Mouse (Mus musculus) heart, postnatal 36 days (tissue): ENCODE measurements around the gene Cep97. TPM values are rescaled to one million over a fixed set of nuclear protein-coding genes. Genes with fewer than 3 reads are reported as not detected.
"Not testable (repeated sequence)": the region's sequence is repeated elsewhere in the genome, so short reads cannot be mapped to it uniquely, and the experiment has no call there.

Source experiments
- DNase-seq, 2 experiments: peaks; one replicate each; pipeline ENCODE4 v3.0.0; 2021 to 2022
- intact Hi-C: fragments of 180-260 bp; cut with DNase I; formaldehyde crosslinking; loops from one replicate; pipeline ENCODE4 v1.15.1; 2025
- total RNA-seq, 2 experiments: library from RNA; stranded (reverse); gene quantifications; 2 replicates each; pipeline ENCODE4 v1.2.3; 2021

Cep97 gene
- 1 to 10 TPM; 5.4 to 6.6 TPM for total RNA-seq

- peak; percentile 84 to 91 for DNase-seq
- intact Hi-C loops: loop anchor here (2.0 to 10.0 kb wide), 2 partner anchors 30 to 780 kb away; partner anchors contain the start of gene Tfg
These were observed at the start of gene Cep97 for GRCm38 (mm10) chr16:55934453-55935037. Gene Cep97, minus strand, starts transcription at chr16:55934855.

GRCm38 (mm10) chr16:55974903-55975285 is 40.2 kb upstream of the Cep97 start:
- DNase-seq: no peak
- intact Hi-C loops: loop anchor here (2.0 to 5.0 kb wide), 3 partner anchors 54 to 153 kb away; partner anchors contain the start of gene Pcnp

- peak; percentile 90 to 92 for DNase-seq
- intact Hi-C loops: loop anchor here (2.0 to 5.0 kb wide), 3 partner anchors 54 to 152 kb away; partner anchors contain the start of gene Pcnp
These were observed 39.7 kb upstream of the Cep97 start for GRCm38 (mm10) chr16:55974256-55974902.

- peak; percentile 99 for DNase-seq
- intact Hi-C loops: loop anchor here (2.0 to 5.0 kb wide), 3 partner anchors 55 to 151 kb away; partner anchors contain the start of gene Pcnp
These were observed 39.0 kb upstream of the Cep97 start, which contains the start of gene Zbtb11 for GRCm38 (mm10) chr16:55973431-55974255. Gene Zbtb11, plus strand, starts transcription at chr16:55973883.

- DNase-seq: no peak
- intact Hi-C loops: loop anchor here (5.0 kb wide), 1 partner anchor 150 kb away; no protein-coding TSS in a partner anchor
These were observed 38.1 kb upstream of the Cep97 start for GRCm38 (mm10) chr16:55972626-55973201.

GRCm38 (mm10) chr16:55971735-55972615 is 37.3 kb upstream of the Cep97 start:
- DNase-seq: no peak
- intact Hi-C loops: loop anchor here (5.0 kb wide), 1 partner anchor 150 kb away; no protein-coding TSS in a partner anchor

GRCm38 (mm10) chr16:55970416-55970815 is 35.8 kb upstream of the Cep97 start:
- intact Hi-C loops: loop anchor here (5.0 kb wide), 1 partner anchor 148 kb away; no protein-coding TSS in a partner anchor
- no peak for DNase-seq

GRCm38 (mm10) chr16:55969147-55969546 is 34.5 kb upstream of the Cep97 start:
- DNase-seq: no peak
- intact Hi-C loops: no loop called here

- no peak for DNase-seq
- intact Hi-C loops: loop anchor here (2.0 kb wide), 1 partner anchor 108 kb away; no protein-coding TSS in a partner anchor
These were observed 32.6 kb upstream of the Cep97 start for GRCm38 (mm10) chr16:55967221-55967620.

GRCm38 (mm10) chr16:55966212-55966871 is 31.7 kb upstream of the Cep97 start, which contains the start of gene Rpl24:
Gene Rpl24, plus strand, starts transcription at chr16:55966275.
- intact Hi-C loops: loop anchor here (2.0 kb wide), 1 partner anchor 108 kb away; no protein-coding TSS in a partner anchor
- DNase-seq: peak; percentile 94 to 96

- no peak for DNase-seq
- intact Hi-C loops: loop anchor here (1.0 to 2.0 kb wide), 4 partner anchors 11 to 168 kb away; partner anchors contain the start of gene Cep97
These were observed 29.7 kb upstream of the Cep97 start for GRCm38 (mm10) chr16:55964126-55964949.

- DNase-seq, intact Hi-C loops: not testable (repeated sequence)
These were observed 28.4 kb upstream of the Cep97 start for GRCm38 (mm10) chr16:55963068-55963467.

GRCm38 (mm10) chr16:55954196-55954595 is 19.5 kb upstream of the Cep97 start:
- intact Hi-C loops, DNase-seq: not testable (repeated sequence)

- intact Hi-C loops: loop anchor here (1.0 kb wide), 1 partner anchor 12 kb away; no protein-coding TSS in a partner anchor
These were observed 18.1 kb upstream of the Cep97 start for GRCm38 (mm10) chr16:55952771-55953170.

GRCm38 (mm10) chr16:55951679-55952327 is 17.1 kb upstream of the Cep97 start:
- intact Hi-C loops: loop anchor here (1.0 to 2.0 kb wide), 2 partner anchors 112 to 179 kb away; no protein-coding TSS in a partner anchor

More at GRCm38 (mm10) chr16:55952771-55953170, 18.1 kb upstream of the Cep97 start:
- DNase-seq: no peak

GRCm38 (mm10) chr16:55950946-55951678 is 16.5 kb upstream of the Cep97 start:
- peak; percentile 75 to 82 for DNase-seq
- intact Hi-C loops: loop anchor here (1.0 to 2.0 kb wide), 2 partner anchors 113 to 180 kb away; no protein-coding TSS in a partner anchor

More at GRCm38 (mm10) chr16:55951679-55952327, 17.1 kb upstream of the Cep97 start:
- DNase-seq: no peak
